Mouse (Mus musculus): ENCODE data around the gene Tmc8. TPM values are rescaled to one million over a fixed set of nuclear protein-coding genes. Genes with fewer than 3 reads are reported as not detected.

The Tmc8 gene
- 1 to 10 TPM; 3.1 to 3.3 TPM for total RNA-seq (2021)

DNA sequence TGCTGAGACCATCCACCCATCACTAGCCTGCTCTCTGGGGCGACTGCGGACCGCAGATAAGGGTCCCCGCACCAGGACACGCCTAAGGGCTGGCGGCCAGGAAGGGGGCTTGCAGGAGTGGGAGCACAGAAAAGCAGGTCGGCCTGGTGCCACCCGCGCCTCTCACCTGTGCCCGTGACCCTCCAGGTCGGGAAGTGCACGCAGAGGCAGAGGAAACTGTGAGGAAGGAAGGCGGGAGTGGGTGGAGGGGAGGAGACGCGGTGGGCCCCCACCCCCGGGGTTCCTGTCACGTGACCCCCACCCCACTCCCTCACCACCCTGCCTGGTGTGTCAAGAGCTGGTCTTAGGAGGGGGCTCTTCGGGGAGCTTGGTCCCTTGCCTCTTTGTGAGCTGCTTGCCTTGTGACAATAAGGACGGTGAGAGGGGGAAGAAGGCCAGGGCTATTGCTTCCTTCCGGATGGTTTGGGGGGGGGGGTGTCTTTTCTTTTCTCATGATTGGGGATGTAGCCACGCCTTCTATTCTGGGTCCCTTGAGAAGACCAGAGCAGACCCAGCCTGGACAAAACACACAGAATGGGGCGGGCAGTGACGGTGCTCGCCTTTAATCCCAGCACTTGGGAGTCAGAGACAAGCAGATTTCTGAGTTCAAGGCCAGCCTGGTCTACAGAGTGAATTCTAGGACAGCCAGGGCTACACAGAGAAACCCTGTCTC is at the start of gene Tmc8, which contains the start of gene Tmc6:
Gene Tmc8 (plus strand): TSS at position 84 of the 712 bp plus-strand sequence.
Gene Tmc6 (minus strand): TSS at position 206 of the 712 bp plus-strand sequence.
- peak; percentile 62 for DNase-seq

DNA sequence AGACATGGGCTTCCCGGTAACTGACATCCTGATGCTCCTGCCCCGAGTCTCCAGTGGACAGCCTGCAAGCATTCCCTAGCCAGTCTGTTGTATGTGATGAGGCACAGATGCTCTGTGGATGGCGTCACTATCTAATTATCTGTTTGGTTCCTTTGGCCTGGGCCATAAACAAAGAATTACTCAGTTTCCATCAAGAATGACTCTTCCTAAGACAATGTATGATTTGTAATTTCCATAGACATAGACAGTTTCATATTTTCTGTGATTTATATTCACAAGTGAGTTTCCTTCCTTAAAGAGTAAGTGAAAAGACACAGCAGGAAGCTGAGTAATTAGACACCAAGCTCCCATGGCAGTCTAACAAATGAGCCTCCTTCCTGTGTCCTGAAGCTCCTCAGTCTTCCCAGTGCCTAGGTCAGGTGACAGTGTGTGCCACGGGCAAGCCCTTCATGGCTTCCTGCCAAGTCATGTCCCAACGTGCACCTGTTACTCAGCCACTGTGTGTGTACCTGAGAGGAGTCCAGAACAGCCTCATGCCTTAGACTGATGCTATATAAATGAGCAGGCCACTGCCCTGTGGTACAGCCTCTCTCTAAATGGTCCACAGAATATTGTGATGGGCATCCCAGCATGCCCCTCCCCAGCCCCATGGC is 45.7 kb upstream of the Tmc8 start:
- no peak for DNase-seq

DNA sequence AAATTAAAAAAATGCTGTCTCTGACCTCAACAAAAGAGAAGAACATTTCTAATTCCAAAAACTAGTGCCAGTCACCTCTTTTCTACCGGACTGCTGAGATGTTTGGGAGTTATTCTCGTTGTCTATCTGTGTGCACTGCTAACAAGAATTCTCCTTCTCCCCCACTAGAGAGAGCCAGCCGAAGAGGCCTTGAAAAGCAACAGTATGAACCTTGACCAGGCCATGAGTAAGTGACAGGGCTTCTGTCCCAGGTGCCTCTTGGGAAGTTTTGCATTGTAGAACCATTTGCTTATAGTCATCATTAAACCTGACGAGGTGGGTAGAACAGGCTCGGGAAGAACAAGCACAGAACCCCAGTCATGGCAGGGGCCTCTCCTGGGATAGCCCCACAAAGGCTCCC is 43.8 kb upstream of the Tmc8 start:
- no peak for DNase-seq

DNA sequence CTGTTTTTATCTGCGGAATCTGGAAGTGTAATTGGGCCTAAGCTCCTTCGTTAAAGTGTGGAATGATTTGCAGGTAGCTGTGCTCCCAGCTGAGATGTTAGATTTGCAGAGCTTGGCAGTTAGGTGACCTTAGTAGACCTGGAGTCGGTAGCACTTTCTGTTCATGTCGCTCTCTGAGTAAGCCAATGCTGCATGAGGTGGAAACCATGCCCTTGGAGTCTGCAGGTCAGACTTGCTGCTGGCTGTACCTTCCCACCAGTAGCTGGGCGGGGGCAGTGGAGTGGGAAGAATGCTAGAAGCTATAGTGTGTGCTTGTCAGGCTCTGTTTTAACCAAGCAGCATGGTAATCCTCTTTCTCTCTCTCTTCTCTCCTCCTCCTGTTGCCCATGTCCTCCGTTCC is 40.7 kb upstream of the Tmc8 start:
- no peak for DNase-seq

DNA sequence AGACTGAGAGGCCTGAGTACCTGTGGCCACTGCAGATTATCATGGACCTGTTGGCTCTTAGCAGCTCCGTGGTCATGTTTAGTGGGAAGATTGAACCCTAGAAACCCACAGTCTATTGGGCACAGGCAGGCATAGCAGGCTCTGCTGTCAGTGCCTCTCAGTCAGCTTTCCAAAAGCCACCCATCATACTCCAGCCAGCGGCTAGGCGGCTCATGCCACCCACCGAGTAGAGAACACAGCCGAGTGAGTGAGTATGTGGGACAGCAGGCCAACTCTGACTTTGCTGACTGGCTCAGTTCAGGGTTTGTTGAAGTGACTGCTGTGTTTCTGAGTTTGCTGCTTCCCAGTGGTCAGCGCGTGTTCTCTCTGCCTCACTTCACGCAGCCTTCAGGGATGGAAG is 39.6 kb upstream of the Tmc8 start:
- no peak for DNase-seq

DNA sequence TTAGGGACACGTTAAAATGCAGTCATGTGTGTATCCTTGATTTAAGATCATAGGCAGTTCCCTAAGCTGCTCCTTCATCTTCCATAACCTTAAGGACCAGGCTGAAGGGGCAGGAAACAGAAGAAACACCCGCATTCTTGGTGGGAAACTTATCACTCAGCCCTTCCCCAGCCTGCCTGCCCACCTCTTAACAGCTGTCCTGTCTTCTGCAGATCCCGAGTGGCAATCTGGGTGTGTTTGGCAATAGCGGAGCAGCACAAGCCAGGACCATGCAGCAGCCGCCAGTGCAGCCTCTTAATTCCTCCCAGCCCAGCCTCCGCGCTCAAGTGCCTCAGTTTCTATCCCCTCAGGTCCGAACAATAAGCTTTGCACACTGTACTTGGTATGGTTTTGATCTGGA is 39.2 kb upstream of the Tmc8 start:
- no peak for DNase-seq

DNA sequence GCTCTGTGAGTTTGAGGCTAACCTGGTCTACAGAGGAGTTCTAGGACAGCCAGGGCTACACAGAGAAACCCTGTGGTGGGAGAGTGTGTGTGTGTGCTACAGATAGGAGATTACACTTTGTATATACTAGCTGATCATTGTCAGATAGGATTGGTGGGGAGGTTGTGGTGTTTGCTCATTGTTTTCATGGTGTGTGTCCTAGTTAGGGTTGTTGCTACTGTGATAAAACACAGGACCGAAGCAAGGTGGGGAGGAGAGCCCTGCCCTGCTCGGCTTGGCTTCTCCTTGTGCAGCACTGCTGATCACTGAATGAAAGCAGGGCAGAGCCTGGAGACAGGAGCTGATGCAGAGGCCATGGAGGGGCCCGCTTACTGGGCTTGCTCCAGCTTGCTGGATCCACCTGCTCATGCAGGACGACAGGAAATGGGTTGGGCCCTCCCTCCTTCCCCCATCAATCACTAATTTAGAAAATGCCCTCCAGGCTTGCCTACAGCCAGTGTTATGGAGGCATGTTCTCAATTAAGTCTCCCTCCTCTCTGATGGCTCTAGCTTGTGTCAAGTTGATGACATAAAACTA is 38.3 kb upstream of the Tmc8 start:
- DNase-seq, result no peak

DNA sequence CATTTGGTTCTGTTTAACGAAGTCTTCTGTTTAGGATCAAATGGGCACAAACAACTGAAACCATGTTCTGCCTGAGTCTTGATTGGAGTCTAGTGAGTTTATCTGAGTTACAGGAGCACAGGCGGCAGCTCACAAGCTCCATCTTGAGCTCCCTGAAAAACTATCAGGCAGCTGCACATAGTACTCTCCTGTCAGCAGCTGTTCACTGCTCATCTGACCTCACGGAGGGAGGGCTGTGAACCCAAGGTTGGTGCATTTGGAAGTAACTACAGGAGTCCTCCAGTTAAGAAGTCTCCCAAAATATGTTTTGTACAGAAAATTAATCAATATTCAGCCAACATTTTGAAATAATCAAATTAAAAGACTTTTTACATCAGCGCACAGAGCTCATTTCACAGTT is 33.2 kb upstream of the Tmc8 start:
- no peak for DNase-seq

DNA sequence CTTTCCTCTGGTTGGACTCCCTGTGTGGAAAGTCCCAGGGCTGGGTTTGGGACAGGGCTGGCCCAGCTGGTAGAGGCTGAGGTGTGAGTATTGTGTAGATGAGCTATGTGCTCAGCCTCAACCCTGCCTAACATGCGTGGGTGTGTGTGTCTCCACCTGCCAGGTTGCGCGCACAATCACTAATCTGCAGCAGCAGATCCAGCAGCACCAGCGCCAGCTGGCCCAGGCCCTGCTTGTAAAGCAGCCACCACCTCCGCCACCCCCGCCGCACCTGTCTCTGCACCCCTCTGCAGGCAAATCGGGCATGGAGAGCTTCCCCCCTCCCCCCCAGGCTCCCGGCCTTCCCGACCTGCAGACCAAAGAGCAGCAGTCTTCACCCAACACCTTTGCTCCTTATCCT is 32.5 kb upstream of the Tmc8 start:
- no peak for DNase-seq

DNA sequence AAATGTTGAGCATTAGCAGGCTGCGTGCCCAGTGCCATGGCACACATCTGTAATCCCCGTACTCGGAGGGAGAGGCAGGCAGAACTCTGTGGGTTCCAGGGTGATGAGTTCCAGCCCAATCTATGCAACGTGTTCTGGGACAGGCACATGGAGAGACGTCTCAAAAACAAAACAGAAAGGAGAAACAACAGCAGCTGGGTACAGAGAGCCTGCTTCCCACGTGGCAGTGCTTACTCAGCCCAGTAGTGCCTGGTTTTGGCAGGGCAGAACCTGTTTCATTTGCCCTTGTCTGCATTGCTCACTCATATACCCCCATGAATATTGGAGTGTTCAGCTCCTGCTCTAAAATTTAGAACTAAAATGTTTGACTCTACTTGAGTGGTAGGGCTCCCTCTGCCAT is 30.3 kb upstream of the Tmc8 start:
- no peak for DNase-seq

DNA sequence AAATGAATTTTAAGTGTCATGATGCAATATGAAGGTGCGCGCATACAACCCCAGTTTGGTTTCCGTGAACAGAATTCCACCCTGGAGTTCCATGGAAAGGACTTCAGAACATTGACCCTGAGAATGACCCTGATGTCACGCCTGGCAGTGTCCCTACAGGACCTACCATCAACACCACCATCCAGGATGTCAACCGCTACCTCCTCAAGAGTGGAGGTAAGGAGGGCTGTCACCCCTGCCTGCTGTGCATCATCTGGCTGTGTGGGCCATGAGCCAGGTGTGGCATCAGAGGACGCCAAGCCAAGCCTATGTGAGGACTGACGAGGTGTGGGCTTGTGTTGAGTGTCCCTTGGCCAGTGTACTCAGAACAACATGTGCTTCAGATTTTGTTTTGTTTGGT is 26.0 kb upstream of the Tmc8 start:
- DNase-seq, result no peak

DNA sequence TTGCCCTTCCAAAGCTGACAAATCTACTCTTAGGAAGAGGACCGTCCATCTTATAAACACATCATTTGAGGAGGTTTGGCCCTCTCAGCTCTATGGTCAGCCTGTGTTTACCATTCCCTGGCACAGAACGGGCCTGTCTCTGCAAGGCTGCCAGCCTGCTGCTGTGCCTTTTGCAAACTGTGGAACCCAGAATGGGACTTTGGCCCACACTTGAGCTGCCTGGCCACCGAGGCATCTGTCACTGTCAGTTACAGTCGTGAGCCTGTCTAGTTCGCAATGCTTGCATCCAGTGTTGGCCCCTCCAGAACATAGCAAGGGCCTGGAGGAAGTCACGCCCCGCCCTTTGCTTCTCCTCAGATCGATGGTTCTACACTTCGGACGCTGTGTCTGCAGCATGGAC is 22.6 kb upstream of the Tmc8 start:
- DNase-seq, result no peak

DNA sequence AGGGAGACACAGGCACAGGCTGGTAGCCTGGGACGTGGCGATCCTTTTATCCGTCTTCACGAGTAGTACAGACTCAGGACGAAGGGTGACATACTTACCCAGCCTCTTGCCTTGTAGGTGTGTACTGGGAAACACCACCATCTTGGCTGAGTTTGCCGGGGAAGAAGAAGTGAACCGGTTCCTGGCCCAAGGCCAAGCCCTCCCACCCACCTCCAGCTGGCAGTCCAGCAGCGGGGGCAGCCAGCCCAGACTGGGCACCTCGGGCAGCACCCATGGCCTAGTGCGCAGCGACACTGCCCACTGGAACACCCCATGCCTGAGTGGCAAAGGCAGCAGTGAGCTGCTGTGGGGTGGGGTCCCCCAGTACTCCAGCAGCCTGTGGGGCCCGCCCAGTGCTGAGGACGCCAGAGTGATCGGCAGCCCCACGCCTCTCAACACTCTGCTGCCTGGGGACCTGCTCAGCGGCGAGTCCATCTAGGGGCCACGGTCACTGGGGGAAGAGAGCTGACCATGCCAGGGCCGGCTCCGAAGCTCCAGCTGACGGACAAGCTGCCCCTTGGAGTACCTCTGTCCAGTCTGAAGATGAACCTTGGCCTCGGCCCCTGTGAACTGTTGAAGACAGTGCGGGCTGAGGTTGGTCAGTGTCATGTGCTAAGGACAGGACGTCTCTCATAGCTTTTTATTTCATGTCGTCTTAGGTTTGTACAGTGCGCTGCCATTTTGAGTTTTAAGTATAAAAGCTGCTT is 21.3 kb upstream of the Tmc8 start:
- no peak for DNase-seq

DNA sequence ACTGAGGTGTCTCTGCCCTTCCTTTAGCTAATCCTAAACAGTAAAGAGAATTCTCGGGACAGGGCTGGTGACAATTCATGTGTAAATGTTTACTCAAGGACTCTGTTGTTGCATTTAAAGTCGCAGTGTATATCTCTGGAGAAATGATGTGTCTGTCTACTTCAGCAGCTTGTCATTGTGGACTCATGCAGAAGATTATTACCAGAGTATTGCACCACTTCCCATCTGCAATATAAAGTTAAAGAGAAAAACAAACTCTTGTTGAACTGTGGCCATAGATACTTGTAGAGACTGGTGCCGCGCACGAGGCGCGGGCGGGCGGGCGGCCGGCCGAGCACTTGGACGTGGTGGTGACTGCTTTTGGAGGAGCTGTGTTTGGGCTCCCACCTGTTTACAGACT is 20.1 kb upstream of the Tmc8 start:
- no peak for DNase-seq

DNA sequence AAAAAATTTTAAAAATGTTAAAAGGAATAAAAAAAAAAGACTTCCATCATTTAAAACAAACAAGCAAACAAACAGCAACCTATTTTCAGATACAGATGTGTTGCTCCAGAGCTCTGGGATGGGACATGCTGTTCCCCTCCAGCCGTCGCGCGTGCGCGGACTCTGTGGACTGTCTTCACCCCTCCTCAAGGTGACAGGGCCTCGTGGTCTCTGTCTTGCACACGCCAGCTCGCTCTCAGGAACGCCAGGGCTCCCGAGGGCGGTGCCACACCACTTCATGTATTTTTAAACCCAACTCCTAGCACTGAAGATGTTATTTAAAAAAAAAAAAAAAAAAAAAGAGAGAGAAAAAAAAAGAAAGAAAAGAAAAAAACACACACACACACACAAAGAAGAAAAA is 19.6 kb upstream of the Tmc8 start:
- no peak for DNase-seq

DNA sequence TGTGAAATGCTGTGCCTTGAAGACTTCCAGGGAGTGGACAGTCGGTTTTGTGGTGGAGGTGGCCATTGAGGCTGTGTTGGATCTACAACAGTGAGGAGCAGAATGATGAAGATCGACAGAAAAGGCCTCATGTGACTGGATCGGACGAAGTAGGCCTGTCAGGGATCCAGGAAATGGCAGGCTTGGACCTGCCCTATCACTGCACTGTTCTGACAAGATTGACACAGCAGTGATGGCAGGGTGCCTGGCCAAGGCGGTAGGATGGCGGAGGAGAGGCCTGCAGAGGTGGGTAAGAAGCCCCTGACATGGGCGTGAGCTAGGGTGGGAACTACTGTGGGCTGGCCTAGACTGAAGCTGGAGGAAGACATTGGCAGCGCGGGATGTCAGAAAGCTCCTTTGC is 17.6 kb upstream of the Tmc8 start:
- DNase-seq, result no peak

DNA sequence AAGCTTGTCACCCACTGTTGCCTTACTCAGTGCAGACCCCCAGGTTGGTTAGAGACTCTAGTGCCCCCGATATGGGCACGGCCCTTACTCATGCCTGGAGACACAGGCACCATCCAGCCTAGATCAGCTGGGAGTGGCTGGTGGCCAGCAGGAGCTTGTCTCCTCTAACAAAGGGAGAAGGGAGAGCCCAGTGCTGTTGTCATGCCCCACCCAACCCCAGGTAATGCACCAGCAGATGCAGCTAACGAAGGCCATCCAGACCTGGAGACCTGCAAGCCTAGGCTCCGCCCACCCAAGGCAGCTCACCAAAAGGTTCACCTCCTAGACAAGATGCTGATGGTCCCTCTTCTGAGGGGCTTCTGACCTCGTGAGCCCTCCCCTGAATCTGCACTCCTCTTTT is 16.5 kb upstream of the Tmc8 start:
- DNase-seq, result no peak

DNA sequence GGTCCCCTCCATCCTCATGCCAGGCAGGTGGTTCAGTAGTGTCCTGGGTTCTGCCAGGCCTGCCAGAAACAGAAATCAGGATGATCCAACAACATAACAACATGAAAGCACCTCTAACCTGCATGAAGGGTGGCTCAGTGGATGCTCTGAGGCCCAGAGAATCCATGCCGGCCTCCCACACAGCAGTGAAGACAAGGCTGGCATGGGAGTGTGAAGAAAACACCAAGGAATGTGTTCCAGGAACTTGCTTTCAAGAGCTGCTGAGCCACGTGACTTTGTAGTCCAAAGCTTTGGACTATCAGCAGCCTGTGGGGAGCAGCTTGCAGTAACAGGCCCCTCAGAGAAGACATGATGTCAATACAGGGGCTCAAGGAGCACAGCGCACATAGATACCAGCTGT is 15.6 kb upstream of the Tmc8 start:
- DNase-seq, result no peak

DNA sequence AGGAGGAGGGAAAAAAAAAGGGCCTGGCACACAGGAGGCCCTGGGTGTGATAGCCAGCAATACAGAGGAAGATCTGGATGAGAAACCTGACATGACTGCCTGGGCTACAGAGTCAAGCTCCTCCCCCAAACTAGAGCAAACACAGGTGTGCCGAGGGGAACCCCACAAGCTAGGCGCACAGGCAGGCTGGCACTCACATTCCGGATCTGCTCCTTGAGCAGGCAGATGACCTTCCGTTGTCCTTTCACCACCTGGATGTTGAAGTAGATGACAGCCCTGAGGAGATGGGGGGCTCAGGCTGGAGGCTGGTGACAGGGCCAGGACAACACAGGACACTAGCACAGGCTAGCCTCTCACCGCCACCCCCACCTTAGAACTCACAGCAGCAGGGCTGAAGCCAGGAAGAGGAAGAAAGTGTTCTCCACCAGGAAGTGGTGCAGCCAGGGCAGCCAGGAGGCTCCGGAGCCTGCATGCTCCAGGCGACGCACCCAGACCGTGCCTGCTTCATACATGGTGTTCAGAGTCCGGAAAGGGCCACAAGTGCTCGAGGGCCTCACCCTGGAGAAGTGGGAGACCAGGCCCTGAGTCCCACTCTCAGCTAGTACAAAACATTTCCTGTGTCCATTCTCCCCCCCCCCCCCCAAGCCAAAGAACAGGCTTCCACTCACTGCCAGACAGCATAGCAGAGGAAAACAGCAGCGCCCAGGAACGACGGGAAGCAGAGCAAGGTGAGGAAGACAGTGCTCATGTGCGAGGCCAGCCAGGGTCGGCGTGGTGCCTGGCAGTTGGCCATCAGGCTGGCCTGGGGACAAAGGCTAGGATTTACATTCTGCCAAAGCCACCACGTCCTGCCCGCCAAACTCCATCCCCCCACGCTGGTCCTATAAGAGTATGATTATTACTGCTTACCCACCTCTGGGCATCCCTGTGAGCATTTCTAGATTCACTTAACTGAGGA is 12.9 kb upstream of the Tmc8 start:
- DNase-seq, result no peak

DNA sequence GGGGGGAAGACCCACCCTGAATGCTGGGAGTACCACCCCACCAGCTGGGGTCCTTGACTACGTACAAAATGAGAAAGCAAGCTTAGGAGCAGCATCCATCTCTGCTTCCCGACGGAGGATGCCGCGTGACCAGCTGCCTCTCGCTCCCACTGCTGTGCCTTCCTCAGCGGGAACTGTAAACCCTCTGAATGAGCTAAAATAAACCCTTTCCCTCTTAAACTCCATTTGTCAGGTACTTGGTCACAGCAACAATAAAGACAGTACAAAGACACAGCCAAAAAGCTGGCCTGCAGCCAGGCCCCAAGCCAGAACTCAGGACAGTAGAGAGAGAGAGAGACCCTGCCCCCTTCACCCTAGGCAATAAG is 12.2 kb upstream of the Tmc8 start:
- no peak for DNase-seq

DNA sequence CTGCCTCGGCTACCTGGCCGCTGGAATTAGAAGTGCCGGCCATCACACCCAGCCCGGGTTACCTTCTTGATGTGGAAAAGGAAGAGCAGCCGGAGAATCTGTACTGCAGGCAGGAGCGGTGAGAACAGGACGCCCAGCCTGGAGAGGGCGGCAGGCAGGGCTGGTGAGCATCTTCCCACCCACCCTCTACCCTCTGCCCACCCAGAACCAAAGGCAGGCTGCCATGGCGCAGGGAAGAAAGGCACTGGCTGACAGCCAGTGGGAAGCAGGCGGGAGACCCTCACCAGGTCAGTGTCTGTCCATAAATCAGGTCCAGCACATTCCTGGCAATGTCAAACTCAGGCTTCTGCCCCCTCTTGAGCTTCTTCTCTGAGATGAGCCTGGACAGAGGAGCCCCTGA is 11.5 kb upstream of the Tmc8 start:
- no peak for DNase-seq

DNA sequence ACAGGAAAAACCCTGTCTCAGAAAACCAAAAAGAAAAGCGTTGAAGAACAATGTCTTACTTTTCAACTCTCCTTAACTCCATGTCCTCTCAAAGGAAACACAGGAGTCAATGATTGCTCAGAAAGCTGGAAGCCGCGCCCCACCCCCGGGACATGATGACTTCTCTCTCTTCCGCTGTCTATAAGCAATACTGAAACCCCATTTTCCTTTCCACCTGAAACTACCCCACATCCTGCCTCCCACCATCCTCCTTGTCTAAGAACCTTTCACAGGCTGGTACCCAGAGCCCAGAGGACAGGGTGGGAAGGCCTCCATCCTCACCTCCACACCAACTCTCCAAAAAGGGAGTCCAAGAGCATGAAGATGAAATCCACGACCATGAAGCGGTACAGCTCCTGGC is 9.5 kb upstream of the Tmc8 start:
- no peak for DNase-seq

Data from heart, postnatal 4 days (tissue).